Mouse (Mus musculus): Measurements from ENCODE around the gene Nat8f6. TPM values are rescaled to one million over a fixed set of nuclear protein-coding genes. Genes with fewer than 3 reads are reported as not detected.
"Not testable (repeated sequence)": the region's sequence is repeated elsewhere in the genome, so short reads cannot be mapped to it uniquely, and the experiment has no call there.

The Nat8f6 gene
- not detected in 2 replicates for polyA plus RNA-seq (2015; fragmentation: Nextera tagmentation; extraction: Ambion mirVana)

DNA sequence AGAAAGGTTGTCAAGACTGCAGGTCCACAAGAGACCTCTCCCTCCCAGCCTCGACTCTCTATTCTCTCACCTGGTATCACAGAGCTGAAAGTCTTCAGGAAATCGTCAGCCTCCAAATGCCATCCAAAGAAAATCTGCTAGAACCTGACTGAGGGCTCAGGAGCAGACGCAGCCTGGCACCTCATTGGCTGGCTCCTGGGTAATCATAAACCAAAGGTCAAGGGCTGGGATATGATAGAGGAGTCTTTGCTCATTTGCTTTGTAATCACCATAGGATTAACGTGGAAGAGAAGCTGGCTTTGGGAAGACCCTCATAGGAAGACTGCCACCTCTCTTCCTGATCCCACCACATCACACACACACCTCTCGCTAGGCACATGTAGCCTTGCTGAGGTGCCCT is at the start of gene Nat8f6, which contains the start of gene Nat8f5:
Nat8f6 (minus strand) TSS at position 118 of the 400 bp plus-strand sequence.
Nat8f5 (minus strand) TSS at position 136 of the 400 bp plus-strand sequence.
- Histone ChIP-seq H3K9ac (no peak within 1 kb of the TSS), H3K27ac (no peak within 1 kb of the TSS), H3K4me2 (replicated peaks) (no peak within 1 kb of the TSS), H3K4me3 (no peak within 1 kb of the TSS), H3K27me3 (no peaks in the 10 kb centered on the region), H3K36me3 (no peaks in the 10 kb centered on the region), H3K4me1 (no peaks in the 10 kb centered on the region), H3K9me3 (no peaks in the 10 kb centered on the region)
- WGBS = 87% methylated on average over 5 of the region's 5 CpGs
- ATAC-seq (ENCODE audit: low FRiP score, low read depth) = no peak

- not testable (repeated sequence) for H3K36me3 ChIP-seq; H3K27ac ChIP-seq; H3K4me3 ChIP-seq; H3K9ac ChIP-seq; H3K27me3 ChIP-seq; H3K4me2 ChIP-seq (replicated peaks); H3K4me1 ChIP-seq; H3K9me3 ChIP-seq; ATAC-seq (ENCODE audit: low FRiP score, low read depth)
- WGBS = 80% methylated on average over 5 of the region's 5 CpGs
Measured at GRCm38 (mm10) chr6:85869006-85869405, 48.3 kb upstream of the Nat8f6 start, which contains the start of gene Nat8f2. TSS of gene Nat8f2 (minus strand) at chr6:85869158.

GRCm38 (mm10) chr6:85867726-85868690 is 47.3 kb upstream of the Nat8f6 start:
- Histone ChIP-seq H3K9ac (no peak overlapping the region), H3K27me3 (no peaks in the 10 kb centered on the region), H3K27ac (no peak overlapping the region), H3K4me2 (replicated peaks) (no peak overlapping the region), H3K9me3 (no peaks in the 10 kb centered on the region), H3K36me3 (no peaks in the 10 kb centered on the region), H3K4me3 (no peak overlapping the region), H3K4me1 (no peaks in the 10 kb centered on the region)
- 80% methylated on average over 8 of the region's 8 CpGs for WGBS
- ATAC-seq (ENCODE audit: low FRiP score, low read depth) = no peak

DNA sequence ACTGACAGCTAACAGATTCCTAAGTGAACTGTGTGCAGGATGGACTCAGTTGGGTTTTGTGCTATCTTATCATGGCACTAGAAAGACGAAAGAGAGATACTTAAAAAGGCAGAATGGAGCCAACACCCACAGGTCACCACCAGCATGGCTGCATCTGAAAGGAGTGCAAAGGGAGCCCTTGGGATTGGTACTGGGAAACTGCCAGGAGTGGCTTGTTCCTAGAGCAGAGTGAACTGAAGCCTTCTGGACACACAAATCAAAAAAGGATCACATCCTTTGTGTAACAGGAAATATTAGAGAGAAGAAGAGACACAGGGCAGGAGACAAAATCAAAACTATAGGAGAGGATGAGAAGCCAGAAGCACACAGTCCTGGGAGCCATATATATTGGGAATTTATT is 46.2 kb upstream of the Nat8f6 start:
- not testable (repeated sequence) for ATAC-seq (ENCODE audit: low FRiP score, low read depth); H3K27me3 ChIP-seq

GRCm38 (mm10) chr6:85866166-85866565 is 45.4 kb upstream of the Nat8f6 start:
- ATAC-seq (ENCODE audit: low FRiP score, low read depth); H3K4me1 ChIP-seq; H3K4me2 ChIP-seq (replicated peaks); H3K9me3 ChIP-seq; H3K9ac ChIP-seq; H3K36me3 ChIP-seq; H3K4me3 ChIP-seq; H3K27ac ChIP-seq; H3K27me3 ChIP-seq: not testable (repeated sequence)
- 85% methylated on average over 3 of the region's 3 CpGs for whole genome bisulfite sequencing

More for the DNA sequence above, 46.2 kb upstream of the Nat8f6 start:
- not testable (repeated sequence) for H3K27ac ChIP-seq; H3K9me3 ChIP-seq; H3K9ac ChIP-seq; H3K4me2 ChIP-seq (replicated peaks); H3K4me3 ChIP-seq; H3K4me1 ChIP-seq; H3K36me3 ChIP-seq
- WGBS = 70% methylated on average over 1 of the region's 1 CpGs

GRCm38 (mm10) chr6:85864900-85865639 is 44.3 kb upstream of the Nat8f6 start:
- ATAC-seq (ENCODE audit: low FRiP score, low read depth); H3K27me3 ChIP-seq; H3K4me2 ChIP-seq (replicated peaks); H3K9me3 ChIP-seq; H3K4me3 ChIP-seq; H3K27ac ChIP-seq; H3K9ac ChIP-seq; H3K36me3 ChIP-seq; H3K4me1 ChIP-seq: not testable (repeated sequence)
- WGBS = 67% methylated on average over 6 of the region's 7 CpGs

- 86% methylated on average over 2 of the region's 2 CpGs for WGBS
- H3K27me3 ChIP-seq = no peaks in the 10 kb centered on the region
- ATAC-seq (ENCODE audit: low FRiP score, low read depth) = no peak
Measured at GRCm38 (mm10) chr6:85863840-85864239, 43.1 kb upstream of the Nat8f6 start.

GRCm38 (mm10) chr6:85863136-85863535 is 42.4 kb upstream of the Nat8f6 start:
- no peak overlapping the region for H3K9ac ChIP-seq
- H3K4me2 ChIP-seq (replicated peaks) = no peak overlapping the region
- no peak overlapping the region for H3K4me3 ChIP-seq
- H3K27me3 ChIP-seq = no peaks in the 10 kb centered on the region
- H3K9me3 ChIP-seq = no peaks in the 10 kb centered on the region
- ATAC-seq (ENCODE audit: low FRiP score, low read depth) = no peak
- H3K27ac ChIP-seq = no peak overlapping the region
- H3K36me3 ChIP-seq = no peaks in the 10 kb centered on the region
- WGBS = 89% methylated on average over 2 of the region's 2 CpGs
- no peaks in the 10 kb centered on the region for H3K4me1 ChIP-seq

More at GRCm38 (mm10) chr6:85863840-85864239, 43.1 kb upstream of the Nat8f6 start:
- Histone ChIP-seq H3K27ac (no peak overlapping the region), H3K4me2 (replicated peaks) (no peak overlapping the region), H3K9ac (no peak overlapping the region), H3K36me3 (no peaks in the 10 kb centered on the region), H3K9me3 (no peaks in the 10 kb centered on the region), H3K4me1 (no peaks in the 10 kb centered on the region), H3K4me3 (no peak overlapping the region)

GRCm38 (mm10) chr6:85862565-85862964 is 41.8 kb upstream of the Nat8f6 start:
- Histone ChIP-seq H3K4me3 (no peak overlapping the region), H3K27ac (no peak overlapping the region), H3K9me3 (no peaks in the 10 kb centered on the region), H3K36me3 (no peaks in the 10 kb centered on the region), H3K27me3 (no peaks in the 10 kb centered on the region), H3K4me1 (no peaks in the 10 kb centered on the region), H3K9ac (no peak overlapping the region), H3K4me2 (replicated peaks) (no peak overlapping the region)
- WGBS = 83% methylated on average over 3 of the region's 3 CpGs
- ATAC-seq (ENCODE audit: low FRiP score, low read depth) = no peak

DNA sequence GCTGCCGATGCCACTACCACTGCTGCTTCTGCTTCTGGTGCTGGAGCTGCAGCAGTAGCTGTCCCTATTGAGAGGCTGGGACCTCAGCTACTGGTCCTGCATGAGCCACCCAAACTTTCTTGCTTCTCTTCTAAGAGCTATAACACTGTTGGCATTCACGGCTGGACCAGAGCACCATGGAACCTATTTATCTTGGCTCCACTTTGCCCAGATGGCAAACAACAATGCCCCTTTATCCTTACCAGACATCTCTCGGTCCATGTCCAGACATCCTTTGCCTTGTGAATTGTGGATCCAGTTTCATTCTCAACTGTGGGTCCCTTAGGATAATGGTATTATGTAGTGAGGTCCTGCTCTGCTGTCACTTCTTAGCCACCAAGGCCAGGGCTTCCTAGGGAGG is 40.5 kb upstream of the Nat8f6 start:
- WGBS = 89% methylated on average over 3 of the region's 3 CpGs
- H3K4me1 ChIP-seq = no peaks in the 10 kb centered on the region

GRCm38 (mm10) chr6:85856194-85856678 is 35.5 kb upstream of the Nat8f6 start:
- no peaks in the 10 kb centered on the region for H3K36me3 ChIP-seq
- no peak overlapping the region for H3K27ac ChIP-seq
- H3K27me3 ChIP-seq = no peaks in the 10 kb centered on the region
- no peak overlapping the region for H3K9ac ChIP-seq
- H3K9me3 ChIP-seq = no peaks in the 10 kb centered on the region
- H3K4me3 ChIP-seq = no peak overlapping the region
- H3K4me1 ChIP-seq = no peaks in the 10 kb centered on the region
- no peak; the same call in 1 of the 2 replicates for ATAC-seq (ENCODE audit: low FRiP score, low read depth)
- 76% methylated on average over 1 of the region's 1 CpGs for WGBS
- H3K4me2 ChIP-seq (replicated peaks) = no peak overlapping the region

More for the DNA sequence above, 40.5 kb upstream of the Nat8f6 start:
- no peak for ATAC-seq (ENCODE audit: low FRiP score, low read depth)
- H3K27ac ChIP-seq = no peak overlapping the region
- H3K27me3 ChIP-seq = no peaks in the 10 kb centered on the region
- H3K36me3 ChIP-seq = no peaks in the 10 kb centered on the region
- H3K9ac ChIP-seq = no peak overlapping the region
- no peak overlapping the region for H3K4me2 ChIP-seq (replicated peaks)
- no peak overlapping the region for H3K4me3 ChIP-seq
- no peaks in the 10 kb centered on the region for H3K9me3 ChIP-seq

DNA sequence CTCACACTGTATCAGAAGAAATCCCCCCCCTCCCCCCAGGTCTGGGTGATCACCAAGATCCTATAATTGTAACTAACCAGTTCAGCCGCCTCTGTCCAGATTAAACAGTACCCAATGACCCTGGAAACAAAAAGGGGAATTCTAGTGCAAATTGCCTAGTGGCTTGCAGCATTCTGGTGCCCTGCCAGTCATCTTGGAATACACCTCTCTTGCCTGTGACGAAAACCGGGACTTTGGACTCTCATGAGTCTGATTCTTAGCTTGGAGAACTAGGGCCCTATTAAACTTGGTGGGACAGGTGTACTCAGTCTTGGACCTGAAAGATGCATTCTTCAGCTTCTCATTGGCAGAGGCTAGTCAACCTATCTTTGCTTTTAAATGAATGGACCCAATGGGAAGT is 32.7 kb upstream of the Nat8f6 start:
- Histone ChIP-seq H3K4me1 (no peaks in the 10 kb centered on the region), H3K9me3 (no peaks in the 10 kb centered on the region), H3K27me3 (no peaks in the 10 kb centered on the region), H3K36me3 (no peaks in the 10 kb centered on the region), H3K9ac (no peak overlapping the region), H3K27ac (no peak overlapping the region), H3K4me2 (replicated peaks) (no peak overlapping the region), H3K4me3 (no peak overlapping the region)
- 80% methylated on average over 3 of the region's 3 CpGs for WGBS
- ATAC-seq (ENCODE audit: low FRiP score, low read depth) = no peak
